Mouse (Mus musculus) right cerebral cortex, postnatal 4 days (tissue): ENCODE data around the gene Adgra1.

Experiments
- DNase-seq: peaks from one replicate; pipeline ENCODE4 v3.0.0-alpha.2; 2022

The Adgra1 gene

GRCm38 (mm10) chr7:139834036-139834435, at the start of gene Adgra1:
Adgra1 (plus strand) TSS chr7:139834174.
- DNase-seq = peak; percentile 84

GRCm38 (mm10) chr7:139787382-139787781, 46.6 kb upstream of the Adgra1 start:
- no peak for DNase-seq

- DNase-seq = no peak
Observed at GRCm38 (mm10) chr7:139788927-139789326, 45.0 kb upstream of the Adgra1 start.

GRCm38 (mm10) chr7:139789718-139790117, 44.3 kb upstream of the Adgra1 start:
- no peak for DNase-seq

GRCm38 (mm10) chr7:139791601-139792000, 42.4 kb upstream of the Adgra1 start:
- no peak for DNase-seq

GRCm38 (mm10) chr7:139795004-139795605, 38.9 kb upstream of the Adgra1 start:
- no peak for DNase-seq

GRCm38 (mm10) chr7:139797186-139798109, 36.5 kb upstream of the Adgra1 start:
- DNase-seq = no peak

- peak; percentile 33 for DNase-seq
Observed at GRCm38 (mm10) chr7:139806175-139806601, 27.8 kb upstream of the Adgra1 start.

GRCm38 (mm10) chr7:139810036-139810435, 23.9 kb upstream of the Adgra1 start:
- DNase-seq = no peak

GRCm38 (mm10) chr7:139811706-139812105, 22.3 kb upstream of the Adgra1 start:
- no peak for DNase-seq

GRCm38 (mm10) chr7:139813577-139814207, 20.3 kb upstream of the Adgra1 start:
- DNase-seq = no peak

- DNase-seq = no peak
Observed at GRCm38 (mm10) chr7:139822301-139823010, 11.5 kb upstream of the Adgra1 start.

- DNase-seq = no peak
Observed at GRCm38 (mm10) chr7:139827687-139828086, 6.3 kb upstream of the Adgra1 start.

- DNase-seq = no peak
Observed at GRCm38 (mm10) chr7:139833532-139833931, 442 bp upstream of the Adgra1 start.

- DNase-seq = peak; percentile 66
Observed at GRCm38 (mm10) chr7:139835140-139836131, 1.5 kb downstream of the Adgra1 start.

GRCm38 (mm10) chr7:139840443-139841168, 6.6 kb downstream of the Adgra1 start:
- DNase-seq = no peak

- DNase-seq = no peak
Observed at GRCm38 (mm10) chr7:139842397-139842796, 8.4 kb downstream of the Adgra1 start.

GRCm38 (mm10) chr7:139843140-139843539, 9.2 kb downstream of the Adgra1 start:
- DNase-seq = no peak

- no peak for DNase-seq
Observed at GRCm38 (mm10) chr7:139843776-139844175, 9.8 kb downstream of the Adgra1 start.

- DNase-seq = no peak
Observed at GRCm38 (mm10) chr7:139845101-139845500, 11.1 kb downstream of the Adgra1 start.

- peak; percentile 44 for DNase-seq
Observed at GRCm38 (mm10) chr7:139850152-139850551, 16.2 kb downstream of the Adgra1 start.
